Mouse (Mus musculus) hindbrain, embryonic 16.5 days (tissue): ENCODE data around the gene Tmem183a. TPM values are rescaled to one million over a fixed set of nuclear protein-coding genes. Genes with fewer than 3 reads are reported as not detected.

ENCODE experiments used
- ATAC-seq: fragments of 200-750 bp; cut with Nextera tagmentation; 2 replicates; pipeline ENCODE4 v1.8.0; 2017; ENCODE audit warnings: moderate TSS enrichment, moderate library complexity
- H3K27ac ChIP-seq: fragments of 300-500 bp; sonication (generic); 2 replicates; pipeline ENCODE4 v1.5.1; 2014; ENCODE audit warnings: low read depth, mild to moderate bottlenecking, control low read depth, low read length, moderate library complexity
- H3K27me3 ChIP-seq: fragments of 300-500 bp; sonication (generic); replicated peaks from 2 replicates; pipeline ENCODE4 v1.6.1; 2014; ENCODE audit warnings: low read length; ENCODE audit not compliant: control insufficient read depth, insufficient read depth
- H3K36me3 ChIP-seq: fragments of 300-500 bp; sonication (generic); 2 replicates; pipeline ENCODE4 v1.6.1; 2014; ENCODE audit warnings: mild to moderate bottlenecking, low read length, moderate library complexity, mixed read lengths; ENCODE audit not compliant: control insufficient read depth, insufficient read depth
- H3K4me1 ChIP-seq: fragments of 300-500 bp; sonication (generic); 2 replicates; pipeline ENCODE4 v1.6.1; 2014; ENCODE audit warnings: low read depth, low read length; ENCODE audit not compliant: control insufficient read depth, insufficient read depth
- H3K4me2 ChIP-seq: fragments of 300-500 bp; sonication (generic); 2 replicates; pipeline ENCODE4 v1.6.1; 2014; ENCODE audit warnings: mild to moderate bottlenecking, low read length, control low read depth, moderate library complexity
- H3K4me3 ChIP-seq: fragments of 300-500 bp; sonication (generic); 2 replicates; pipeline ENCODE4 v1.5.1; 2014; ENCODE audit warnings: mild to moderate bottlenecking, low read length, control low read depth, moderate library complexity
- H3K9ac ChIP-seq: fragments of 300-500 bp; sonication (generic); 2 replicates; pipeline ENCODE4 v1.6.1; 2014; ENCODE audit warnings: low read depth, mild to moderate bottlenecking, control low read depth, low read length, moderate library complexity
- H3K9me3 ChIP-seq: fragments of 300-500 bp; sonication (generic); 2 replicates; pipeline ENCODE4 v1.6.1; 2014; ENCODE audit warnings: mild to moderate bottlenecking, low read length, moderate library complexity; ENCODE audit not compliant: control insufficient read depth
- WGBS: fragments of 180-500 bp; shearing (Covaris S2); extraction: QIAGEN DNeasy Blood & Tissue Kit; methylation state at CpG from one replicate; pipeline ENCODE4 v1.1.7; 2014; 5-methylcytosine and 5-hydroxymethylcytosine counted together
- polyA plus RNA-seq: library from polyadenylated mRNA; unstranded; fragments of >200 nt; fragmentation: Nextera tagmentation; extraction: Ambion mirVana; gene quantifications from 2 replicates; pipeline ENCODE4 v1.2.1, GENCODE M21; 2015

Tmem183a gene
- polyA plus RNA-seq, 1 experiment from 2014 or later, result 132 TPM

DNA sequence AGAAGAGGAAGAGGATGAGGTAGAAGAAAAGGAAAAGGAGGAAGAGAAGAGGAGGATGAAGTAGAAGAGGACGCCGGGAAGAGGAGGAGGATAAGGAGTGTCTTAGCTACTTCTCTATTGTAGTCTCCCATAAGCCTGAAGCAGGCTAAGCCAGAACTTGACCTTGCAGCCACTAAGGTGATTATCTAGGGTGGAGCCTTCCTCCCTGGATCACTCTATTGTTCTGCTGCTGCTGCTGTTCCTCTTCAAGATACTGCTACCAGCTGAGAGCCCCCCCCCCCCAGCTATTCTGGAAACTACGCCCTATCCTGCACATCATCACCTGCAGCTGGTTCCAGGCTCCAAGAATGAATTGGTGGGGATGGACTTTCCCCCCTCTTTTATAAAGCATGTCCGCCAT, 22.8 kb upstream of the Tmem183a start:
- no peaks in the 10 kb centered on the region; the same call in 1 of the 2 replicates for H3K4me1 ChIP-seq
- WGBS, result 90% methylated on average over 4 of the region's 4 CpGs
- no peak overlapping the region for H3K4me2 ChIP-seq

DNA sequence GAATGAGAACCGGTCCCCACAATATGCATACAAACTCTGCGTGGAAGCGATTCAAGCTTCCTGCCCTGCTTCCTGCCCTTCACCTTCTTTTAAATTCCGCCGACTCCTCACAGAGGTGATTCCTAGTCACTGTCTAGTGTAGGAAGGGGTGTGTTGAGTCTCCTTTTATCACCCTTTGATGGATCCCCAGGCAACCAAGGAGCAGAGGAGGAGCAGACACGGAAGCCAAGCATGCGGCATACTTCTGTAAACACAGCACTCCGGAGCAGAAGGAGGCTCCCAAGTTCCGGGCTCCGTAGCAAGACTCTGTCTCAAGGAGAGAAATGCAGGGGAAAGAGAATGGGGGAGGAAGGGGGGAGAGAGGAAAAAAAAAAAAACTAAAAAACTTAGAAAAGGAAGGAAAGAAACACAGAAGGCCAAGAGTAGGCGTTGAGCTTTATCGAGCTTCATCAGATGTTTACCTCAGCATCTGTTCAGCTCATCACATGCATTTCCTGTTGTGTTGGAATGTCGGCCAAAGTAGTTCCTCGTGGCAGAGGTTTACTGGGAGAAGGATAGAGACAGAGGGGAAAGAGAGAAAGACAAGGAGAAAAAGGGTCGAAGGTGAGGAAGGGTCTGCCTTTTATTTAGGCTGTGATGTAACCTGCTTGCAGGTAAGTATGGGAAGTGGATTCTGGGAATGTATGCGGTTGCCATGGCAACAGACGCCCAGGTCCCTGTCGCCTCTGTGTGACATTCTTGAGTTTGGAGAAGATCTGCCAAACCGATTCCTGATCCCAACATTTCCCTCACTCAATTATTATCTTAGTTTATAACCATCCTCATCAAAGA, 20.2 kb upstream of the Tmem183a start:
- Histone ChIP-seq H3K36me3 (no peaks in the 10 kb centered on the region), H3K9ac (0 out of 2 replicates have a peak overlapping the region, but pooled peaks have one; percentile 9), H3K27ac (no peak overlapping the region), H3K9me3 (no peaks in the 10 kb centered on the region), H3K4me3 (peak overlapping the region; percentile 29), H3K4me1 (no peaks in the 10 kb centered on the region; the same call in 1 of the 2 replicates), H3K4me2 (peak overlapping the region; percentile 54), H3K27me3 (no peaks in the 10 kb centered on the region)
- ATAC-seq, result no peak
- WGBS, result 16% methylated on average over 19 of the region's 19 CpGs

More for the DNA sequence above, 22.8 kb upstream of the Tmem183a start:
- Histone ChIP-seq H3K36me3 (no peaks in the 10 kb centered on the region), H3K9ac (no peak overlapping the region), H3K27me3 (no peaks in the 10 kb centered on the region), H3K4me3 (no peak overlapping the region), H3K9me3 (no peaks in the 10 kb centered on the region), H3K27ac (no peak overlapping the region)
- no peak for ATAC-seq

DNA sequence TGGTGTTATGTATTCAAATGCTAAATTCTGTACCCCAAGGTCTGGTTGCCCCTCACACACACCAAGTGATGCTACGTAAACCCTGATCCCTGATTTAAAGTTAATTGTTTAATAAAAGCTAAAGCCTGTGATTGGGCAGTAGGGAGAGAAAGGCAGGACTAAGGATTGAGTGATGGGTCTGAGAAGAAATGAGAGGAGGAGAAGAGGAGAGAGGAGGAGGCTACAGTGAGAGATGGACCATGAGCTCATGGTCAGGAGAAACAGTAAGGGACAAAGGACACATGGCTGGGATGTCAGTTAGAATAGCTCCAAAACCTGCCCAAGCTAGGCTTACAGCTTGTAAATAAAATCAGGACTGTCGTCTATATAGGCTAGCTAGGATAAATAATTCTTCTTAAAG, 19.3 kb upstream of the Tmem183a start:
- Histone ChIP-seq H3K9me3 (no peaks in the 10 kb centered on the region), H3K27ac (no peak overlapping the region), H3K4me1 (no peaks in the 10 kb centered on the region; the same call in 1 of the 2 replicates), H3K9ac (no peak overlapping the region), H3K4me3 (no peak overlapping the region), H3K36me3 (no peaks in the 10 kb centered on the region), H3K4me2 (no peak overlapping the region), H3K27me3 (no peaks in the 10 kb centered on the region)
- ATAC-seq, result no peak
- 88% methylated on average over 2 of the region's 2 CpGs for WGBS

DNA sequence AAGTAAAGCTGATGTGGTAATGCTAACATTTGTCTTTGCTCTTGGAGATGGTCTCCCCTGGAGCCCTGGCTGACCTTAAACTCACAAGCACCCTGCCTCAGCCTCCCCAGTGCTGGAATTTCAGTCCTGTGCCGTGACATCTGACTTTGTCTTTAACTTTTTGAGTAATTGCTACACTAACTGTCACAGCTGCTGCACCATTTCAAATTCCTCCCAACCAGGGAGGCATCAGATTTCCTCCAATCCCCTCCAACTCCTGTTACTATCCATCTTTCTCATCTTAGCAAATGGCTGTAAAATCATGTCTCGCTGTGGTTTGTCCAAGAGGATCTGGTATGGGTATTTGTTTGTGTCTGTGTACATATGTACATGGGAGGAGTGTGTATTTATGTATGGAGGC, 12.3 kb upstream of the Tmem183a start:
- H3K36me3 ChIP-seq, result no peaks in the 10 kb centered on the region
- no peak overlapping the region for H3K9ac ChIP-seq
- H3K4me1 ChIP-seq, result no peaks in the 10 kb centered on the region
- WGBS, result 82% methylated on average over 2 of the region's 2 CpGs
- H3K27me3 ChIP-seq, result no peaks in the 10 kb centered on the region
- no peak overlapping the region for H3K4me3 ChIP-seq
- no peak overlapping the region for H3K4me2 ChIP-seq
- H3K27ac ChIP-seq, result no peak overlapping the region
- H3K9me3 ChIP-seq, result no peaks in the 10 kb centered on the region
- ATAC-seq, result no peak

DNA sequence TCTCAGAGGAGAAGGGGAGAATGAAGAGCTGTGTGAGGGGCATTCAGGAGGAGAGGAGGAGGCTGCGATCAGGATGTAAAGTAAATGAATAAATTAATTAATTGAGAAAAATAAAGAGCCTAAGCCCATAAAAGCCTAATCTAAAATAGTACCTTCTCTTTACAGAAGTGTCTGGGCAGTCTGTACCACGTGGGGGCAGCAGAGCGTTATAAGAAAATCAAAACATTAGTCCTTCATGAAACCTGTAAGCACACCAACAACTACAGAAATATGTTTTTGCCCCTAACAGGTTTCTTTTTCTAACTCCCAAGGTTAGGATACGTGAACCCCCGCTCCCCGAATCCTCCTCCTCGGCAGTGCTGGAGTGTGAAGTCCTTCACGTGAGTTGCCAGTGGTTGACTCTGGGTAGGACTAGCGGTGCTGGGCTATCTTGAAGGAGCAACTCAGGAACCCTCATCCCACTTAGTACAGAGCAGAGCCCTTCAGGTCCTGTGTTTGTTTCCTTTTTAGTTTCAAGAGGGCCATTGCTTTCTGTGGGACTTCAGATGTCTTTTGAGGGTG, 7.1 kb upstream of the Tmem183a start:
- 55% methylated on average over 9 of the region's 9 CpGs for WGBS
- Histone ChIP-seq H3K9ac (no peak overlapping the region), H3K4me3 (no peak overlapping the region), H3K9me3 (no peaks in the 10 kb centered on the region), H3K36me3 (no peaks in the 10 kb centered on the region), H3K4me2 (no peak overlapping the region), H3K27me3 (no peaks in the 10 kb centered on the region; the same call in 1 of the 2 replicates), H3K4me1 (no peaks in the 10 kb centered on the region), H3K27ac (no peak overlapping the region)
- ATAC-seq, result peak; percentile 45; the same call in 1 of the 2 replicates

DNA sequence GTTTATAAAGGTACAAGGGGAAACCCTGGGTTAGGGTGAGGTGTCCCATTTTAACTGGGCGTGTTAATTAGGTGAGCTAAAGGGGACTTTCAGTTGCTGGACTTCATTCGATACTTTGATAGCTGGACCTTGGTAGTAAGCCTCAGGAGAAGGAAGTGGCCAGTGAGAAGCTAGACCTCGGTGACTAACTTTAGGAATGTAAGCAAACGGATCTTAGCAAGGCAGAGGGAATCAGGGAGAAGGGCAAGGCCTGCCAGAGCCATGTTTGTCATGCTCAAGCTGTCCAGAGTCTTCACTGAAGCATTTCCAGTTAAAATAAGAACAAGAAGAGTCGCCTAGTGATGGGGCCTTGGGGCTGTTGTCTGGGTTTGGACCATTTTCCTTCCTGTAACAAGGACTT, 3.7 kb upstream of the Tmem183a start:
- no peak overlapping the region for H3K9ac ChIP-seq
- 74% methylated on average over 5 of the region's 5 CpGs for WGBS
- H3K4me3 ChIP-seq, result no peak overlapping the region
- no peak for ATAC-seq
- no peaks in the 10 kb centered on the region; the same call in 1 of the 2 replicates for H3K27me3 ChIP-seq
- H3K27ac ChIP-seq, result no peak overlapping the region
- H3K4me1 ChIP-seq, result peaks cover 9% of the 10 kb centered on the region
- no peaks in the 10 kb centered on the region for H3K9me3 ChIP-seq
- H3K4me2 ChIP-seq, result no peak overlapping the region
- H3K36me3 ChIP-seq, result no peaks in the 10 kb centered on the region

DNA sequence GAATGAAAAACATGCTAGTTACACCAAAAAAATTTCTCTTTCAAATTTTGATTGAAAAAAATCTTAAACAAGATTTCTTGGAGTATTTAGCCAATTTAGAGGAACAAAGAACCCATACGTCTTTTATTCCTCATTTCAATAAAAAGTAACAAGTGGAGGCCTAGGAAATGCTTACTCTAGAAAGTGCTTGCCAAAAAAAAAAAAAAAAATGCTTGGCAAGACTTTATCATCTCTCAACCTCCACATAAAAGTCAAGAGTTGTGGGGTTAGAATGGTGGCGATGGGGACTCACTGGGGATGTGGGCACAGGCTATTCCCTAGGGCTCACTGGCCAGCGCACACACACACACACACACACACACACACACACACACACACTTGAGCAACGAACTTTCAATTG, 1.4 kb upstream of the Tmem183a start:
- H3K9me3 ChIP-seq, result no peaks in the 10 kb centered on the region
- no peak overlapping the region for H3K27ac ChIP-seq
- no peaks in the 10 kb centered on the region; the same call in 1 of the 2 replicates for H3K27me3 ChIP-seq
- H3K4me1 ChIP-seq, result peaks cover 15% of the 10 kb centered on the region
- 89% methylated on average over 4 of the region's 4 CpGs for WGBS
- H3K9ac ChIP-seq, result no peak overlapping the region
- ATAC-seq, result no peak
- no peak overlapping the region for H3K4me3 ChIP-seq
- peaks cover 5% of the 10 kb centered on the region for H3K36me3 ChIP-seq
- H3K4me2 ChIP-seq, result no peak overlapping the region

DNA sequence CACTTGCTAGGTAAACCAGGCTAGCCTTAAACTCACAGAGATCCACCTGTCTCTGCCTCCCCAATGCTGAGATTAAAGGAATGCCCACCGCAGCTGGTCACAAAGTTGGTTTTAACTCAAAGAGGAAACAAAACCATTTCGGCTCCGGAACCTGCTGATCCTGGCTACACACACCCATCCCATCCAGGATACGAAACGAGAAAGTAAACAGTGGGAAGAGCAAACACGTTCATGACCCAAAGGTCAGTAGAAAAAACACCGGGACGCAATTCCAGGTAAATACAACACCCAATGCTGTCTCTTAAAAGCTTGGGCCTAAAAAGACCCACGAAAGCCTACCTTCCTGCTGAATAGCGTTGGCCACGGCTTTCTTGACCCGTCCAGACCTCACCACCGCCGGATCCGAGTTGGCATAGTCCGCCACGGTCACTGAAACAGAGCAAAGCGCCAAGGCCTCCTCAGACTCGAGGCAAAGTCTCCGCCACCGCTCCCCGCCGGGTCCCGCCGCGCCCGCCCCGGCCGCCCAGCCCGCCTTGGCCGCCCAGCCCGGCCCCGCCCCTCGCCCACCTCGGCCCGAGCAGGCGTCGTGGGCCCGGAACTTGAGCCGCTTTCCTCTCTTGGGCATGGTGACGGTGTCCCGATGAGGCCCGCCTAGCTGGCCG, 453 bp downstream of the Tmem183a start:
- H3K4me3 ChIP-seq, result peak overlapping the region; percentile 93
- peak overlapping the region; percentile 75 for H3K4me2 ChIP-seq
- H3K9me3 ChIP-seq, result no peaks in the 10 kb centered on the region
- peak; percentile 90 for ATAC-seq
- no peaks in the 10 kb centered on the region for H3K27me3 ChIP-seq
- peaks cover 15% of the 10 kb centered on the region for H3K4me1 ChIP-seq
- 2% methylated on average over 39 of the region's 44 CpGs for WGBS
- peak overlapping the region; percentile 88 for H3K27ac ChIP-seq
- peak overlapping the region; percentile 98 for H3K9ac ChIP-seq
- peaks cover 12% of the 10 kb centered on the region for H3K36me3 ChIP-seq

DNA sequence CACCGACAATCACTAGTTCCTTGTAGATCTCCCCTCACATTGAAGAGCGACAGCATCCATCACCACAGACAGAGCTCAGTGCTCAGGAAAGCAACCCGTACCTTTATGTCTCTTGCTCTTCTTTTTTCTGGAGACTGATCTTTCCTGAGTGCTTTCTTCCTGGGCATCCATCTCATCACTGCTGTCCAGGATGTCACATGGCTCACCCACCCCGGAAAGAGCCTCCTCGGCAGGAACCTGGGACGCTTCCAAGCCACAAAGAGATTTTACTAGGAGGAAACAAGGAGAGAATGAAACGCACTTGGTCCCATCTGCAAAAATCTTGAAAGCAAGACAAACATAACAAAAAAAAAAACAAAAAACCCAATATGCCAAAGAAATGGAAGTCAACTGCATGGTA, 1.1 kb downstream of the Tmem183a start:
- Histone ChIP-seq H3K9ac (no peak overlapping the region), H3K27me3 (no peaks in the 10 kb centered on the region), H3K4me2 (peak overlapping the region; percentile 75), H3K27ac (no peak overlapping the region), H3K9me3 (no peaks in the 10 kb centered on the region), H3K4me3 (peak overlapping the region; percentile 93), H3K4me1 (peaks cover 15% of the 10 kb centered on the region), H3K36me3 (peaks cover 17% of the 10 kb centered on the region)
- WGBS, result 71% methylated on average over 7 of the region's 7 CpGs
- ATAC-seq, result no peak
